Mouse (Mus musculus): ENCODE data around the gene Shisa6.

Gene Shisa6

GRCm38 (mm10) chr11:66218469-66218868, 307.3 kb downstream of the Shisa6 start:
- no peak for DNase-seq

GRCm38 (mm10) chr11:66188627-66189287, 337.0 kb downstream of the Shisa6 start:
- peak; percentile 69 to 77 for DNase-seq

GRCm38 (mm10) chr11:66188146-66188545, 337.6 kb downstream of the Shisa6 start:
- no peak for DNase-seq

GRCm38 (mm10) chr11:66177781-66178180, 348.0 kb downstream of the Shisa6 start:
- DNase-seq: no peak

- DNase-seq: peak; percentile 83 to 87
These were observed 357.7 kb downstream of the Shisa6 start, which contains the start of gene Dnah9 for GRCm38 (mm10) chr11:66167801-66168651. Gene Dnah9, minus strand, starts transcription at chr11:66168551.

GRCm38 (mm10) chr11:66164022-66164421, 361.7 kb downstream of the Shisa6 start:
- DNase-seq: no peak

Data from kidney, postnatal 36 days (tissue).